Mouse (Mus musculus): ENCODE data around the gene Selenov. TPM values are rescaled to one million over a fixed set of nuclear protein-coding genes. Genes with fewer than 3 reads are reported as not detected.
A peak's percentile ranks its signal among the peaks of the same experiment; 100 is the strongest.

Gene Selenov
- polyA plus RNA-seq, 1 experiment, result not detected

DNA sequence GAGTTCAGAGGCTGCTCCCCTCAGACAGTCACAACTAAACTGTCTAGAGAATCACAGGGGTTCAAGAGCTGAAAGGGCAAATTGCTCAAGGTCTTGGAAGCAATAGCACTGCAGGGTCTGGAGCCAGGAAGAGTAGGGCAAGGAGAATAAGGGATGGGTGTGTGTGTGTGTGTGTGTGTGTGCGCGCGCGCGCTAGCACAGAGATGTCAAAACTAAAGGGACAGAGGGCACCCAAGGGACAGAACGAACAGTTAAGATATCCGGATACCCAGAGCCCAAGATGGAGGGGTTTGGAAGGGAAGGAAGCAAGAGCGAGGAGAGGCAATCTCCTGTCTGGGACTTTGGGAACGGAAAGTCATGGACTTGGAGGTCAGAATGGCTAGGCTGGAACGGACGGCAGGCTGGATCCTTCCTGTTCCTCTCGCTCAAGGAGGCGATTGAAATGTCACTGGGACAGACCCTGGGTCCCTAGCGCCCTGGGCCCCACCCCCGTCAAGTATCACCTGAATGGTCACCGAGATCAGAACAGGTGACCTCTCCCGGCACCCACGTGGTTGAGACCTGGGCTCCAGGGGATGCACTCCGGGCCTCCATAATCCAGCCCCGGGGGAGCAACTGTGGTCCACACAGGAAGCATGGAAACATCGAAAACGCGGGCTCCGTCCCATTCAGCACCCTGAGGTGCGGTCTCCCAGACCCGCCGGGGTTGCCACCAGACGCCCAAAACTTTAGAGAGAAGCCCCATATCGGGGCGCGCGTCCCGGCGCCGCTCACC, 20.4 kb upstream of the Selenov start:
- H3K27ac ChIP-seq (ENCODE audit: insufficient read depth, low read depth, low read length), result no peak overlapping the region
- WGBS, result 4% methylated on average over 35 of the region's 35 CpGs
- H3K36me3 ChIP-seq (ENCODE audit: control insufficient read depth, insufficient read depth, low read length), result 0 out of 2 replicates have a peak, but pooled peaks cover 2% of the 10 kb centered on the region
- TF ChIP-seq POLR2A (IDR thresholded peaks at IDR 0.05; ENCODE audit: low read depth, low read length) (no peak), CTCF (conservative IDR thresholded peaks at IDR 0.05; ENCODE audit: insufficient read depth, insufficient read length, low read depth, low read length) (no peak)
- peak overlapping the region; percentile 73 for H3K4me3 ChIP-seq (ENCODE audit: insufficient read depth, low read depth, low read length)
- DNase-seq, result peak; percentile 18
- peaks cover 4% of the 10 kb centered on the region; the same call in 1 of the 2 replicates for H3K4me1 ChIP-seq (ENCODE audit: control insufficient read depth, insufficient read depth, low read length)
- no peaks in the 10 kb centered on the region for H3K27me3 ChIP-seq (replicated peaks; ENCODE audit: control insufficient read depth, insufficient read depth, low read length)

DNA sequence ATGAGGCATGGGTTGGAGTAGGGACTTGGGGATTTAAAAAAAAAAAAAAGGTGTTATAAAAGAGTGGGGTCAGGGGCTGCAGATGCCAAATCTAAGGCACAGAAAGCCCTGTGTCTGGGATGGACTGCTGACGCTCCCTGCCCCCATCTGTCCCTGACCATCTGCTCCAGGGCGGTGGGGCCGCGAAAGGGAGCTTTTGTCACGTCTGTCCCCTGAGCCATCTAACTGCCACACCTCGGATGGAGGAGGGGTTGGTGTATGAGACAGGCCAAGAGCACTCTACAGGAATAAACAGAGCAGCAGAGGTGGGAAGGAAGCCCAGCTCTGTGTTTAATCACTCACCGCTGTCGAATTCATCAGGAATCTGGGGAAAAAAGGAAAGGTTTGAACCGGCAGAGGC, 18.8 kb upstream of the Selenov start:
- Histone ChIP-seq H3K36me3 (ENCODE audit: control insufficient read depth, insufficient read depth, low read length) (no peaks in the 10 kb centered on the region), H3K4me1 (ENCODE audit: control insufficient read depth, insufficient read depth, low read length) (peaks cover 4% of the 10 kb centered on the region; the same call in 1 of the 2 replicates), H3K27me3 (replicated peaks; ENCODE audit: control insufficient read depth, insufficient read depth, low read length) (no peaks in the 10 kb centered on the region), H3K27ac (ENCODE audit: insufficient read depth, low read depth, low read length) (no peak overlapping the region), H3K4me3 (ENCODE audit: insufficient read depth, low read depth, low read length) (no peak overlapping the region)
- no peak for DNase-seq
- 51% methylated on average over 9 of the region's 9 CpGs for WGBS
- TF ChIP-seq POLR2A (IDR thresholded peaks at IDR 0.05; ENCODE audit: low read depth, low read length) (no peak), CTCF (conservative IDR thresholded peaks at IDR 0.05; ENCODE audit: insufficient read depth, insufficient read length, low read depth, low read length) (no peak)

DNA sequence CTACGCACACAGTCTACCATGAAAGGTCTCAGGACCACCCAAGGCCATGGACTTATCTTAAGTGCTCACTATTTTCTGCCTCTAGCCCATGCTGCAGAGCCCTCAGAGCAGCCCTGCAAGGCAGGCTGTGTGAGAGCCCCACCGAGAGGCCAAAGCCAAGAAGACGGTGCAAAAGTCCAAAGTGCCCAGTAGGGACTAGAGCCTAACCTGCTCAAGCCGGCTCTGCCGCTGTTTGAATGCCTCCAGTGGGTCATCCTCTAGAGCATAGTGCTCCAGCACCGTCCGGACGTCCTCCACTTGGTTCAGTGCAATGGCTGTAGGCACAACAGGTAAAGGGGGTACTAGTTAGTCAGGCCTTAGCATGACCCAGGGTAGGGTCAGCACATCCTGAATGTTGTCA, 15.2 kb upstream of the Selenov start:
- TF ChIP-seq CTCF (conservative IDR thresholded peaks at IDR 0.05; ENCODE audit: insufficient read depth, insufficient read length, low read depth, low read length) (no peak), POLR2A (IDR thresholded peaks at IDR 0.05; ENCODE audit: low read depth, low read length) (no peak)
- no peak overlapping the region for H3K4me3 ChIP-seq (ENCODE audit: insufficient read depth, low read depth, low read length)
- no peaks in the 10 kb centered on the region for H3K36me3 ChIP-seq (ENCODE audit: control insufficient read depth, insufficient read depth, low read length)
- H3K4me1 ChIP-seq (ENCODE audit: control insufficient read depth, insufficient read depth, low read length), result 0 out of 2 replicates have a peak, but pooled peaks cover 3% of the 10 kb centered on the region
- H3K27me3 ChIP-seq (replicated peaks; ENCODE audit: control insufficient read depth, insufficient read depth, low read length), result no peaks in the 10 kb centered on the region
- DNase-seq, result peak; percentile 87
- peak overlapping the region; percentile 49 for H3K27ac ChIP-seq (ENCODE audit: insufficient read depth, low read depth, low read length)
- 73% methylated on average over 8 of the region's 8 CpGs for WGBS

DNA sequence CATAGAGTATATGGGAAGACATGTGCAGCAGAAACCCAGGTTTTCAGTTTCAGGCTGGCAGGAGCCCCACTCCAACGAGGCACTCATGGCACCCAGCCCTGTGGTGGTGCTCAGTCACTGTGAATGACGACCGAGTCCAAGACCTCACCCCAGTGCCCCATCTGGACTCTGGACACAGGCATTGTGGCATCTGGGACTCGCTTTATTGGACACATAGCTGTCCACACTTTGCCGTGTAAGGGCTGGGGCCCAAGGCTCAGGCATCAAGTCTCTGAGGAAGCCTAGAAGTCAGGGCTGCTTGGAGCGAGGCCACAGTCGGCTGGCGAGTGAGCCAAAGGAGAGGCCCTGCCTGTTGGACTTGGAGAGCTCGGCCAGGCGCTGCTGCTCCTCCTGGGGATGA, 14.7 kb upstream of the Selenov start:
- TF ChIP-seq POLR2A (IDR thresholded peaks at IDR 0.05; ENCODE audit: low read depth, low read length) (no peak), CTCF (conservative IDR thresholded peaks at IDR 0.05; ENCODE audit: insufficient read depth, insufficient read length, low read depth, low read length) (no peak)
- no peaks in the 10 kb centered on the region for H3K27me3 ChIP-seq (replicated peaks; ENCODE audit: control insufficient read depth, insufficient read depth, low read length)
- no peak overlapping the region for H3K4me3 ChIP-seq (ENCODE audit: insufficient read depth, low read depth, low read length)
- H3K27ac ChIP-seq (ENCODE audit: insufficient read depth, low read depth, low read length), result peak overlapping the region; percentile 17; the same call in 1 of the 2 replicates
- no peaks in the 10 kb centered on the region for H3K36me3 ChIP-seq (ENCODE audit: control insufficient read depth, insufficient read depth, low read length)
- no peaks in the 10 kb centered on the region for H3K4me1 ChIP-seq (ENCODE audit: control insufficient read depth, insufficient read depth, low read length)
- DNase-seq, result peak; percentile 80
- 60% methylated on average over 10 of the region's 10 CpGs for WGBS

DNA sequence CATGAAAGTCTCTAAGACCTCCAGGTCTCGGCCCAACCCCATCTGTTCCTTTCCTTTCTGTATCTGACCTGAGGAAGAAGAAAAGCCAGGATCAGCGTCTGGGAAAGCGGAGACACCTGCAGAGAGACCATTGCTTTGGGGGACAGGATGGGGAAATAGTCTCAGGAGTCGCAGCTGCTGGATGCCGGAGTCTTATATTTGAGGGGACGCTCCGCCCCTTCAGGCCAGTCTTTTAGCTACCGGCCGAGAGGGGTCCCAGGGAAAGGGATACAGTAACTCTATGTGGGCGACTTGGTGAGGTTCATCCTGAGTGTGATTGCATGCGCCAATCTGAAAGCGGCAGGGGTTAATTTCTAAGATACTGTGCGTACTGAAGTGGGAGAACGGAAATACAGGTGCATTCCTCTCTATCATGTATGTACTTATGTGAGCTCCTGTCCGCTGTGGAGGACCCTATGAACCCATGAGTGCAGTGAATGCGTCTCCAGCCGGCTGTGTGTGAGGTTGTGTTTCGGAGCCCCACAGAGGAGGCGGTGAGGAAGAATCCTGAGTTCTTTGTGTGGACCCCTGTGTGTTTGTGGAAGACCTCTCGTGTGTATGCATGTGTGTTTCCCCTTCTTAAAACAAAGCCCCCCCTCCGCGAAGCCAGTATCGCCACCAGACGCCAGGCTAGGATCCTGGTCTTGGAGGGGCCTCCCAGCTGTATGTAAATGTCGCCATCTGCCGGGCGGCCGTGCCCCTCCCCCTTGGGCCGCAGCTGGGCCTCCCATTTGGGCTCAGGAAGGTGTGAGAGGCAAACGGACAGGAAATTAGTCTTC, 10.8 kb upstream of the Selenov start, which contains the start of gene Dll3:
TSS of gene Dll3 (minus strand) at position 623 of the 818 bp plus-strand sequence.
- Histone ChIP-seq H3K4me1 (ENCODE audit: control insufficient read depth, insufficient read depth, low read length) (no peaks in the 10 kb centered on the region), H3K27ac (ENCODE audit: insufficient read depth, low read depth, low read length) (no peak within 1 kb of the TSS), H3K4me3 (ENCODE audit: insufficient read depth, low read depth, low read length) (no peak within 1 kb of the TSS), H3K36me3 (ENCODE audit: control insufficient read depth, insufficient read depth, low read length) (no peaks in the 10 kb centered on the region), H3K27me3 (replicated peaks; ENCODE audit: control insufficient read depth, insufficient read depth, low read length) (no peaks in the 10 kb centered on the region)
- 3% methylated on average over 30 of the region's 30 CpGs for WGBS
- peak; percentile 43 for DNase-seq
- TF ChIP-seq POLR2A (IDR thresholded peaks at IDR 0.05; ENCODE audit: low read depth, low read length), result no peak
- TF ChIP-seq CTCF (conservative IDR thresholded peaks at IDR 0.05; ENCODE audit: insufficient read depth, insufficient read length, low read depth, low read length), result peak; percentile 50

DNA sequence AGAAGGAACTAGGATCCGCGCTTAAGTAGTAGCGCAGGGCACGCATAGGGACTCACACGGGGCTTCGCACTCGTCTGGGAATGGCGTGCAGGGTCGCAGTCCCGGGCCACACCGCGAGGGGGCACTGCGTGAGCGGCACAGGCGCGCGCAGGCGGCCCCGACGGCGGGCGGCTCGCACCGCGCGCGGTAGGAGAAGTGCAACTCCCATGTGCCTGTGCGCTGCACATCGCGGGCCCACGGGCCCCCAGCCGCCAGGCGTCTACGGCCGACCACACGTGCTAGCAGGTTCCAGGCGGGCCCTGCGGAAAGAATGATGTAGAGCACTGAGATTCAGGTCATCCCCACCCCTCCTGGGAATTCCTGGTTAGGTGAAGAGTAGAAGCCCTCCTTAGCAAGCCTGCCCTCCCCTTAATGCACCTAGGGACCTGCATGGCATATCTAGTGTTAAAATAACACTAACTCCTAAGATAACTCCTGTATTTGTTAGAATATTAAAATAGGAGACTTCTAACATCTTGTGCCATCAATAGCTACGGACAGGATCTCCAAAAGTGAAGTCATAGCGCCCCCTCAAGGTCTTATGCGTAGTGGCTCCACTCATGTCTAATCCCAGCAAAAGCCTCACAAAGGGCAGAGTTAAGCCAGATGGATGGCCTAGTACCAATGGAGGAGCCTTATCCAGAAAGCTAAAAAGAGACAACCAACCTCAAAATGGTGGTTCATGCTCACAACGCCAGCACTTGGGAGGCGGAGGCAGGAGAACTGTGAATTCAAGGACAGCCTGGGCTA, 8.0 kb upstream of the Selenov start:
- Histone ChIP-seq H3K27me3 (replicated peaks; ENCODE audit: control insufficient read depth, insufficient read depth, low read length) (0 out of 2 replicates have a peak, but pooled peaks cover 2% of the 10 kb centered on the region), H3K36me3 (ENCODE audit: control insufficient read depth, insufficient read depth, low read length) (no peaks in the 10 kb centered on the region), H3K4me3 (ENCODE audit: insufficient read depth, low read depth, low read length) (no peak overlapping the region), H3K27ac (ENCODE audit: insufficient read depth, low read depth, low read length) (no peak overlapping the region), H3K4me1 (ENCODE audit: control insufficient read depth, insufficient read depth, low read length) (no peaks in the 10 kb centered on the region)
- TF ChIP-seq CTCF (conservative IDR thresholded peaks at IDR 0.05; ENCODE audit: insufficient read depth, insufficient read length, low read depth, low read length) (peak; percentile 68), POLR2A (IDR thresholded peaks at IDR 0.05; ENCODE audit: low read depth, low read length) (no peak)
- WGBS, result 15% methylated on average over 43 of the region's 43 CpGs
- peak; percentile 67 for DNase-seq
